Mouse (Mus musculus): ENCODE data around the gene Unc119.
A peak's percentile ranks its signal among the peaks of the same experiment; 100 is the strongest.

Unc119 gene

GRCm38 (mm10) chr11:78343381-78344327 is at the start of gene Unc119:
Gene Unc119 (plus strand): TSS chr11:78343482.
- DNase-seq (ENCODE audit: low spot score in 2 of 2), result peak; percentile 82 to 83

- no peak for DNase-seq (ENCODE audit: low spot score in 2 of 2)
These were observed 48.7 kb upstream of the Unc119 start for GRCm38 (mm10) chr11:78294585-78294984.

GRCm38 (mm10) chr11:78300917-78301316 is 42.4 kb upstream of the Unc119 start:
- DNase-seq (ENCODE audit: low spot score in 2 of 2), result no peak

- DNase-seq (ENCODE audit: low spot score in 2 of 2), result peak; percentile 94 to 95
These were observed 41.8 kb upstream of the Unc119 start, which contains the start of gene Spag5 for GRCm38 (mm10) chr11:78301357-78302084. Gene Spag5 (plus strand): TSS chr11:78301529.

- no peak for DNase-seq (ENCODE audit: low spot score in 2 of 2)
These were observed 38.0 kb upstream of the Unc119 start for GRCm38 (mm10) chr11:78305272-78305671.

- no peak for DNase-seq (ENCODE audit: low spot score in 2 of 2)
These were observed 32.3 kb upstream of the Unc119 start for GRCm38 (mm10) chr11:78310861-78311511.

GRCm38 (mm10) chr11:78313662-78314061 is 29.6 kb upstream of the Unc119 start:
- DNase-seq (ENCODE audit: low spot score in 2 of 2), result no peak

- DNase-seq (ENCODE audit: low spot score in 2 of 2), result no peak
These were observed 24.9 kb upstream of the Unc119 start for GRCm38 (mm10) chr11:78318411-78318810.

GRCm38 (mm10) chr11:78322076-78322831 is 21.0 kb upstream of the Unc119 start:
- DNase-seq (ENCODE audit: low spot score in 2 of 2), result peak; percentile 68 to 72

GRCm38 (mm10) chr11:78322860-78323259 is 20.4 kb upstream of the Unc119 start, which contains the start of gene Aldoc:
Gene Aldoc (plus strand): TSS chr11:78322968.
- peak; percentile 87 to 92 for DNase-seq (ENCODE audit: low spot score in 2 of 2)

GRCm38 (mm10) chr11:78324000-78324785 is 19.1 kb upstream of the Unc119 start:
- peak; percentile 70 to 80 for DNase-seq (ENCODE audit: low spot score in 2 of 2)

- peak in 1 of 2 experiments; percentile 33 for DNase-seq (ENCODE audit: low spot score in 2 of 2)
These were observed 18.3 kb upstream of the Unc119 start for GRCm38 (mm10) chr11:78324965-78325364.

- no peak for DNase-seq (ENCODE audit: low spot score in 2 of 2)
These were observed 16.1 kb upstream of the Unc119 start for GRCm38 (mm10) chr11:78327215-78327614.

GRCm38 (mm10) chr11:78327634-78328511 is 15.4 kb upstream of the Unc119 start, which contains the start of gene Pigs:
Gene Pigs (plus strand): TSS chr11:78328415.
- peak; percentile 97 to 98 for DNase-seq (ENCODE audit: low spot score in 2 of 2)

GRCm38 (mm10) chr11:78328512-78329056 is 14.7 kb upstream of the Unc119 start:
- DNase-seq (ENCODE audit: low spot score in 2 of 2), result no peak

- DNase-seq (ENCODE audit: low spot score in 2 of 2), result no peak
These were observed 10.6 kb upstream of the Unc119 start for GRCm38 (mm10) chr11:78332676-78333075.

GRCm38 (mm10) chr11:78333992-78334391 is 9.3 kb upstream of the Unc119 start:
- DNase-seq (ENCODE audit: low spot score in 2 of 2), result no peak

GRCm38 (mm10) chr11:78337040-78337439 is 6.2 kb upstream of the Unc119 start:
- no peak for DNase-seq (ENCODE audit: low spot score in 2 of 2)

- DNase-seq (ENCODE audit: low spot score in 2 of 2), result no peak
These were observed 1.6 kb upstream of the Unc119 start for GRCm38 (mm10) chr11:78341702-78342101.

Measured in right cerebral cortex, postnatal 10 days (tissue).